12 mouse cellular contexts compared by ENCODE assay signal in genomic region chr5:125173868-125174267, GRCm38 (mm10). TPM values are rescaled to one million over a fixed set of nuclear protein-coding genes. Genes with fewer than 3 reads are reported as not detected.
A peak's percentile ranks its signal among the peaks of the same experiment; 100 is the strongest.
DNase-seq lines count a peak whose midpoint lies in the region; ATAC-seq and TF ChIP-seq lines count a peak whose summit lies in the region.
"Had no signal": no experiment of that assay in that cellular context is flagged by ENCODE, and none has a peak within 500 bp of the region (broad histone marks: within the 10 kb centered on the region; RNA-seq: fewer than 3 reads in every experiment).

No protein-coding gene starts in this region.

- peaks cover 58% of the 10 kb centered on the region for H3K4me1 ChIP-seq in liver, adult 2 months (ENCODE audit: control insufficient read depth, insufficient read depth, low read length)
- peaks cover 78% of the 10 kb centered on the region for H3K4me1 ChIP-seq in liver, embryonic 12.5 days
- H3K4me1 ChIP-seq in hindbrain, embryonic 11.5 days (replicated peaks; ENCODE audit: control insufficient read depth, insufficient read depth, low read length), result peaks cover 40% of the 10 kb centered on the region
- peaks cover 85% of the 10 kb centered on the region for H3K4me1 ChIP-seq in neural tube, embryonic 12.5 days
- H3K4me1 ChIP-seq in liver, embryonic 11.5 days (replicated peaks; ENCODE audit: control insufficient read depth, insufficient read depth, low read length), result peaks cover 40% of the 10 kb centered on the region

- H3K27ac ChIP-seq in liver, adult 2 months (replicated peaks; ENCODE audit: insufficient read depth, low read depth, low read length), result peak overlapping the region; percentile 83
- no peak overlapping the region for H3K27ac ChIP-seq in liver, embryonic 12.5 days
- peak overlapping the region; percentile 37; the same call in 1 of the 2 replicates for H3K27ac ChIP-seq in hindbrain, embryonic 11.5 days (ENCODE audit: low read depth, low read length)
- H3K27ac ChIP-seq in neural tube, embryonic 12.5 days, result peak overlapping the region; percentile 50; the same call in 1 of the 2 replicates
- H3K27ac ChIP-seq in liver, embryonic 11.5 days (ENCODE audit: low read depth, low read length), result no peak overlapping the region
- H3K27ac ChIP-seq: liver, embryonic 13.5 days had no signal

- ATAC-seq in liver, embryonic 12.5 days, result no peak
- ATAC-seq in hindbrain, embryonic 11.5 days (ENCODE audit: low FRiP score), result no peak
- no peak for ATAC-seq in neural tube, embryonic 12.5 days (ENCODE audit: low FRiP score, low read depth)
- no peak for ATAC-seq in liver, embryonic 11.5 days (replicated peaks; ENCODE audit: low FRiP score)

- no peaks in the 10 kb centered on the region for H3K27me3 ChIP-seq in liver, adult 2 months (ENCODE audit: control insufficient read depth, insufficient read depth, low read length)
- no peaks in the 10 kb centered on the region for H3K27me3 ChIP-seq in liver, embryonic 12.5 days (replicated peaks)
- no peaks in the 10 kb centered on the region for H3K27me3 ChIP-seq in hindbrain, embryonic 11.5 days (ENCODE audit: control insufficient read depth, insufficient read depth, low read length)
- no peaks in the 10 kb centered on the region for H3K27me3 ChIP-seq in neural tube, embryonic 12.5 days (replicated peaks)
- no peaks in the 10 kb centered on the region for H3K27me3 ChIP-seq in liver, embryonic 11.5 days (replicated peaks; ENCODE audit: control insufficient read depth, insufficient read depth, low read length)
- H3K27me3 ChIP-seq: heart, embryonic 12.5 days; liver, embryonic 13.5 days had no signal

- intact Hi-C loops in heart, postnatal 25 days (cut with DNase I), result loop anchor here (10.0 kb wide), 1 partner anchor 49 kb away; no protein-coding TSS in a partner anchor

- H3K4me3 ChIP-seq in liver, adult 2 months (ENCODE audit: insufficient read depth, low read depth, low read length), result no peak overlapping the region
- H3K4me3 ChIP-seq in liver, embryonic 12.5 days, result no peak overlapping the region
- H3K4me3 ChIP-seq in hindbrain, embryonic 11.5 days (ENCODE audit: low read depth, low read length), result no peak overlapping the region
- H3K4me3 ChIP-seq in neural tube, embryonic 12.5 days, result no peak overlapping the region
- no peak overlapping the region for H3K4me3 ChIP-seq in liver, embryonic 11.5 days (ENCODE audit: low read depth, low read length)
- H3K4me3 ChIP-seq: heart, embryonic 12.5 days; liver, embryonic 13.5 days had no signal

- no peak for TF ChIP-seq POLR2A in liver, adult 2 months (IDR thresholded peaks at IDR 0.05; ENCODE audit: extremely low read depth, insufficient read depth, low read length)

- H3K4me2 ChIP-seq in liver, embryonic 12.5 days, result no peak overlapping the region
- H3K4me2 ChIP-seq in hindbrain, embryonic 11.5 days (replicated peaks; ENCODE audit: low read depth, low read length), result no peak overlapping the region; the same call in 1 of the 2 replicates
- H3K4me2 ChIP-seq in neural tube, embryonic 12.5 days (replicated peaks), result peak overlapping the region; percentile 35
- no peak overlapping the region for H3K4me2 ChIP-seq in liver, embryonic 11.5 days
- H3K4me2 ChIP-seq: heart, embryonic 12.5 days; liver, embryonic 13.5 days had no signal

- 25% methylated on average over 1 of the region's 1 CpGs for WGBS in liver, adult 2 months
- 71% methylated on average over 1 of the region's 1 CpGs for WGBS in liver, embryonic 12.5 days (ENCODE audit: insufficient replicate concordance)
- 88% methylated on average over 1 of the region's 1 CpGs for WGBS in hindbrain, embryonic 11.5 days
- 79% methylated on average over 1 of the region's 1 CpGs for WGBS in neural tube, embryonic 12.5 days
- WGBS in liver, embryonic 11.5 days, result 86% methylated on average over 1 of the region's 1 CpGs

- no peak overlapping the region for H3K9ac ChIP-seq in liver, adult 2 months (ENCODE audit: low read depth, low read length)
- no peak overlapping the region for H3K9ac ChIP-seq in liver, embryonic 12.5 days
- no peak overlapping the region for H3K9ac ChIP-seq in hindbrain, embryonic 11.5 days (ENCODE audit: low read depth, low read length)
- H3K9ac ChIP-seq in neural tube, embryonic 12.5 days, result peak overlapping the region; percentile 8; the same call in 1 of the 2 replicates
- H3K9ac ChIP-seq in liver, embryonic 11.5 days (ENCODE audit: low read depth, low read length), result no peak overlapping the region
- H3K9ac ChIP-seq: heart, embryonic 12.5 days; liver, embryonic 13.5 days had no signal

- H3K36me3 ChIP-seq in liver, adult 2 months (ENCODE audit: control insufficient read depth, insufficient read depth, low read length), result no peaks in the 10 kb centered on the region
- no peaks in the 10 kb centered on the region for H3K36me3 ChIP-seq in liver, embryonic 12.5 days
- no peaks in the 10 kb centered on the region for H3K36me3 ChIP-seq in hindbrain, embryonic 11.5 days (ENCODE audit: control insufficient read depth, insufficient read depth, low read length)
- H3K36me3 ChIP-seq in neural tube, embryonic 12.5 days, result no peaks in the 10 kb centered on the region
- no peaks in the 10 kb centered on the region for H3K36me3 ChIP-seq in liver, embryonic 11.5 days (ENCODE audit: control insufficient read depth, insufficient read depth, low read length)
- H3K36me3 ChIP-seq: heart, embryonic 12.5 days; liver, embryonic 13.5 days had no signal

- H3K79me2 ChIP-seq in liver, adult 2 months (ENCODE audit: control insufficient read depth, insufficient read depth, low read length), result peaks cover 55% of the 10 kb centered on the region

- H3K9me3 ChIP-seq in liver, embryonic 12.5 days (replicated peaks), result no peaks in the 10 kb centered on the region
- H3K9me3 ChIP-seq in hindbrain, embryonic 11.5 days (ENCODE audit: control insufficient read depth, low read length), result no peaks in the 10 kb centered on the region
- H3K9me3 ChIP-seq in neural tube, embryonic 12.5 days, result no peaks in the 10 kb centered on the region
- no peaks in the 10 kb centered on the region for H3K9me3 ChIP-seq in liver, embryonic 11.5 days (ENCODE audit: control insufficient read depth, low read length)
- H3K9me3 ChIP-seq: heart, embryonic 12.5 days; liver, embryonic 13.5 days had no signal

- DNase-seq in adrenal gland, adult (ENCODE audit: inconsistent age in 2 of 2, low spot score in 1 of 2), result peak; percentile 33 to 61
- no peak for DNase-seq in adrenal gland, postnatal 14 days
- peak; percentile 81 for DNase-seq in liver, adult 2 months (ENCODE audit: extremely low read depth, low read depth, low spot score)
- no peak for DNase-seq in hindbrain, embryonic 11.5 days (ENCODE audit: low spot score)
- DNase-seq in heart, postnatal 25 days (ENCODE audit: low spot score), result no peak
- no peak for DNase-seq in liver, embryonic 11.5 days (ENCODE audit: low spot score)
- DNase-seq: liver, embryonic 13.5 days; spleen, adult 18-20 months; thymus, adult 18-20 months had no signal

- no peak for TF ChIP-seq CTCF in liver, adult 2 months (IDR thresholded peaks at IDR 0.05; ENCODE audit: low read depth, low read length)

RNA-seq across cellular contexts. Expression of gene Ncor2, which starts 5.2 kb away (rescaled TPM):
- 165 and 192 TPM in 2 replicates for total RNA-seq in adrenal gland, postnatal 14 days (2021)
- total RNA-seq in liver, adult 2 months (2014; rRNA removed), result 7.1 and 9.4 TPM in 2 replicates
- polyA plus RNA-seq in liver, adult 2 months (2012; rRNA removed), result 15.0 and 17.0 TPM in 2 replicates
- 9.7 and 10.0 TPM in 2 replicates for polyA plus RNA-seq in liver, embryonic 12.5 days (2016; fragmentation: Nextera tagmentation; extraction: Ambion mirVana)
- 14.5 and 21.2 TPM in 2 replicates for polyA plus RNA-seq in hindbrain, embryonic 11.5 days (2014; fragmentation: Nextera tagmentation; extraction: Ambion mirVana)
- 36.0 and 36.9 TPM in 2 replicates for polyA plus RNA-seq in neural tube, embryonic 12.5 days (2016; fragmentation: Nextera tagmentation; extraction: Ambion mirVana)
- total RNA-seq in heart, postnatal 25 days (2021), result 10 to 100 TPM; 67.8 to 89.5 TPM
- 14.0 and 17.2 TPM in 2 replicates for polyA plus RNA-seq in liver, embryonic 11.5 days (2014; fragmentation: Nextera tagmentation; extraction: Ambion mirVana)

Comparison
In these comparisons a context has a peak if more than half of its experiments do, and no peak if none do; other contexts are left out.
1. DNase-seq: peak in adrenal gland, adult (2 of 2) and liver, adult 2 months (single experiment); none in adrenal gland, postnatal 14 days (single experiment), hindbrain, embryonic 11.5 days (single experiment), heart, postnatal 25 days (single experiment) and liver, embryonic 11.5 days (single experiment).
2. H3K27ac ChIP-seq: peak in liver, adult 2 months (single experiment), hindbrain, embryonic 11.5 days (single experiment) and neural tube, embryonic 12.5 days (single experiment); none in liver, embryonic 12.5 days (single experiment) and liver, embryonic 11.5 days (single experiment).